Mouse (Mus musculus) myocyte (in vitro differentiated cells): Measurements from ENCODE around the gene Dnal1. TPM values are rescaled to one million over a fixed set of nuclear protein-coding genes. Genes with fewer than 3 reads are reported as not detected.

Experiments used
- H3K27me3 ChIP-seq: one replicate; pipeline ENCODE4 v1.6.1; 2011; ENCODE audit not compliant: control insufficient read depth, insufficient read depth, insufficient read length
- H3K36me3 ChIP-seq: one replicate; pipeline ENCODE4 v1.6.1; 2011; ENCODE audit not compliant: control insufficient read depth, insufficient read depth
- H3K4me2 ChIP-seq: one replicate; pipeline ENCODE4 v1.6.1; 2011; ENCODE audit warnings: low read depth, control low read depth
- H3K4me3 ChIP-seq: one replicate; pipeline ENCODE4 v1.5.1; 2011; ENCODE audit warnings: mild to moderate bottlenecking, control low read depth, moderate library complexity
- H3K79me2 ChIP-seq: one replicate; pipeline ENCODE4 v1.6.1; 2011; ENCODE audit not compliant: control insufficient read depth, insufficient read depth
- H3ac ChIP-seq: one replicate; pipeline ENCODE4 v1.6.1; 2011; ENCODE audit not compliant: control insufficient read depth, insufficient read length
- CEBPB ChIP-seq: IDR thresholded peaks from 2 replicates; pipeline ENCODE4 v1.6.1; 2011; ENCODE audit warnings: mild to moderate bottlenecking, moderate library complexity; ENCODE audit not compliant: poor library complexity, insufficient read depth, severe bottlenecking
- E2F4 ChIP-seq: IDR thresholded peaks from one replicate; pipeline ENCODE4 v1.6.1; 2011; ENCODE audit warnings: mild to moderate bottlenecking, control low read depth, moderate library complexity; ENCODE audit not compliant: insufficient read depth
- MAX ChIP-seq: IDR thresholded peaks from one replicate; pipeline ENCODE4 v1.6.1; 2011; ENCODE audit warnings: low read depth, mild to moderate bottlenecking, control low read depth
- MYOD1 ChIP-seq, 3 experiments: IDR thresholded peaks; one replicate each; pipeline ENCODE4 v1.6.1; 2011; ENCODE audit warnings: control low read depth in 2 of 3, low read depth in 2 of 3, mild to moderate bottlenecking in 2 of 3, moderate library complexity in 1 of 3; ENCODE audit not compliant: insufficient read length in 2 of 3, control insufficient read depth in 1 of 3
- MYOG ChIP-seq, 3 experiments: IDR thresholded peaks; one replicate each; pipeline ENCODE4 v1.6.1; 2011; ENCODE audit warnings: control low read depth in 2 of 3, low read depth in 2 of 3, mild to moderate bottlenecking in 2 of 3; ENCODE audit not compliant: insufficient read length in 2 of 3, control insufficient read depth in 1 of 3, insufficient read depth in 1 of 3
- POLR2A ChIP-seq: IDR thresholded peaks from one replicate; pipeline ENCODE4 v1.6.1; 2011; ENCODE audit warnings: low read depth, mild to moderate bottlenecking, control low read depth, moderate library complexity; ENCODE audit not compliant: insufficient read length
- POLR2AphosphoS2 ChIP-seq: IDR thresholded peaks from one replicate; pipeline ENCODE4 v1.6.1; 2011; ENCODE audit warnings: low read depth, control low read depth; ENCODE audit not compliant: insufficient read length
- REST ChIP-seq: IDR thresholded peaks from one replicate; pipeline ENCODE4 v1.6.1; 2011; ENCODE audit warnings: mild to moderate bottlenecking, control low read depth, moderate library complexity; ENCODE audit not compliant: insufficient read depth, insufficient read length
- SRF ChIP-seq: IDR thresholded peaks from one replicate; pipeline ENCODE4 v1.6.1; 2011; ENCODE audit warnings: low read depth; ENCODE audit not compliant: control insufficient read depth, insufficient read length
- TCF12 ChIP-seq: IDR thresholded peaks from one replicate; pipeline ENCODE4 v1.6.1; 2011; ENCODE audit warnings: mild to moderate bottlenecking, control low read depth; ENCODE audit not compliant: poor library complexity, insufficient read depth, severe bottlenecking
- TCF3 ChIP-seq: IDR thresholded peaks from one replicate; pipeline ENCODE4 v1.6.1; 2011; ENCODE audit warnings: low read depth, control low read depth; ENCODE audit not compliant: insufficient read length
- USF1 ChIP-seq: IDR thresholded peaks from one replicate; pipeline ENCODE4 v1.6.1; 2011; ENCODE audit warnings: low read depth, mild to moderate bottlenecking, control low read depth, moderate library complexity
- polyA plus RNA-seq: library from polyadenylated mRNA; unstranded; fragments of >200 nt; fragmentation: generic; extraction: Trizol; gene quantifications from one replicate; pipeline ENCODE4 v1.2.1, GENCODE M21; 2012; ENCODE audit warnings: missing spikeins

Gene Dnal1
- polyA plus RNA-seq, 1 experiment: 11.4 TPM

DNA sequence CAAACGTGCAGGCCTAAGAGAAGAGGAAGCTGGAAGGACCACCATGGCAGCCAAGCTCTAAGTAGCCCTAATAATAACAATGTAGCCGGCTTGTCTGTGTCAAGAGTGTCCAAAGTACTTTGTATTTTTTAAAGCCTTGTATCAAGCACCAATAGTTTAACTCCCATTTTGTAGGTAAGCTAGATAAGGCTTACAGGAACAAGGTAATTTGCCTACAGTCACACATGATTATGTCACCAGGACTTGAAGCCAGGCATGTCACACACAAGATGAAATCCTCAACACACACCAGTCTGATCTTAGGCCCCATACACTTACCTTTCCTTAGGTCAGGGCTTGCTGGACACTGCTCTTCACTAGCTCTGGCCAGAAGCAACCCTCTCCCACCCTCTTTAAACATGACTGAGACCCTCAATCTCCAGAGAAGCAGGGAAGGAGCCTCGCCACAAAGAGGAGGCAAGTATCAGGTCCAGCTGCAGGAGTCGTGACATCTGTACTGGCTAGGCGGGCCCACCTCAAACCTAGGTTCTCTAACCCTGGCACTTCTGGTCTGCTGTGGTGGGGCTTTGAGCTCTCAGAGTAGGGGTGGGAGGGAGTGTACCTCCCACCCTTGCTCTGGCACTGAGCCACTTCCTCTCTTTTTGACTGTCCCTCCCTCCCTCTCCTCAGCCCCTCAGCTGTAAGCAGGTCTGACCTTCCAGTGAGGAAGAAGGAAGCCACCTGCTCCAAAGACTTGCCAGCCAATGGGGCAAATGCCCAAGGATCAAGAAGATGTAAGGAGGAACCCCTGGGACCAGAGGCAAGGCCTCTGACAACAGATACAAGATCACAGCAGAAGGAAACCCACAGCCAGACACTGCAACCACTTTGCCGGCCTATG lies 63.0 kb downstream of the Dnal1 start:
- Histone ChIP-seq H3K4me3 (no peak overlapping the region), H3K4me2 (peak overlapping the region; percentile 98), H3K79me2 (peaks cover 87% of the 10 kb centered on the region), H3K36me3 (peaks cover 9% of the 10 kb centered on the region), H3K27me3 (no peaks in the 10 kb centered on the region), H3ac (no peak overlapping the region)
- no peak for TF ChIP-seq TCF12
- no peak for TF ChIP-seq USF1
- TF ChIP-seq MYOD1 (IDR thresholded peaks at IDR 0.05; ENCODE audit: control insufficient read depth in 1 of 3, insufficient read length in 2 of 3, low read depth in 2 of 3): no peak
- TF ChIP-seq POLR2A: no peak
- no peak for TF ChIP-seq MAX
- no peak for TF ChIP-seq POLR2AphosphoS2
- no peak for TF ChIP-seq CEBPB
- TF ChIP-seq MYOG (IDR thresholded peaks at IDR 0.05; ENCODE audit: control insufficient read depth in 1 of 3, insufficient read depth in 1 of 3, insufficient read length in 2 of 3, low read depth in 2 of 3): no peak
- no peak for TF ChIP-seq SRF
- TF ChIP-seq TCF3: no peak
- no peak for TF ChIP-seq E2F4
- no peak for TF ChIP-seq REST

DNA sequence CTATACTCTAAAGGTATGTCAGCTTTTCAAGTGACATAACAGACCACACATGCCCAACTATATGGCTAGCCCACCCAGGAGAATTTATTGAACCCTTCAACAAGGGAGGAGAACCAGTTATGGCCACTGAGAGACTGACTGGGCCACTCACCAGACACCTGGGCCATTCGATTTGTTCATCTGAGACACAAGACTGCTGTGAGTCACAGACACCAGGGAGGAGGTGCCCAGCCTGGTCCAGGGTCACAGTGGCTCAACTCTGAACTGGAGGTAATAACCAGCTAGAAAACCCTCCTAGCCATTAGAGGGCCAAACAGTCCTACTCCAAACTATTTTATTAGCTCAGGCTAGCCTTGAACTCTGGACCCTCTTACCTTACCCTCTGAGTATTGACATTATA lies 63.9 kb downstream of the Dnal1 start:
- H3K4me2 ChIP-seq: peak overlapping the region; percentile 32
- no peak overlapping the region for H3K4me3 ChIP-seq
- no peaks in the 10 kb centered on the region for H3K36me3 ChIP-seq
- TF ChIP-seq MYOD1 (IDR thresholded peaks at IDR 0.05; ENCODE audit: control insufficient read depth in 1 of 3, insufficient read length in 2 of 3, low read depth in 2 of 3) (peak in 1 of 3 experiments; percentile 4), CEBPB (no peak)
- peaks cover 87% of the 10 kb centered on the region for H3K79me2 ChIP-seq
- H3K27me3 ChIP-seq: no peaks in the 10 kb centered on the region
- H3ac ChIP-seq: no peak overlapping the region

DNA sequence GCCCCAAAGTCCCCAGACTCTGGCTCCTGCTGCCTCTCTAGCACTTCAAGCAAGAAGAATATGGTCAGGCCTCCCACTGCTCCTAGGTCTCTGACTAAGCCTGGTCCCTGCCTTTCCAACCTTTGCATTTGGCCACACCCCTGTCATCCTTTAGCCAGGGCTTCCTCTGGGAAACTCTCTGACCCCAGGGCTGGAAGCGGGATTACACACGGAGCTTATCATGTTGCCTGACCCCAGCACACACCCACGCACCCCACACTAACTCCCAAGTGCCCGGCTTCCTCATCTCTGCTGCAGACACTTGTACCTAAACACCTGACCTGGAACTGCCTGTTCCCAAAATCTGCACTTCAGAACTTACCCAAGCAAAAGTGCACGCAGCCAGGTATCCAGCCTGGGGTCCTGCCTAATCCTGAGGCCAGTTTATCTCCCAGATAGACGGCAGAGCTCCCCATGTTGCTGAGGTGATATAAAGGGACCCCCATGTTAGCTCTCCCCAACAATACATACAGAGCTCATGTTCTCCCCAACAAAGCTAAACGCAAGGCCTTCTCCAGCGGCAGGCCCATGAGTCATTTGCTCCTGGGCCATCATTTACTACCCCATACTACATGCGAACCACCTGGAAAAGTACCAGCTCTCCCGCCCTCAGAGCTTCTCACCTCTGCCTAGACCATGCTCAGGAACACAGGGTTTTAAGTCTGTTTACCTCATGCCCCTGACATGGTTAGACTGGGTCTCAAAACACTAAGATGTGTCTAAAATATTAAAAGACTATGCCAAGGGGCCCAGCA lies 64.7 kb downstream of the Dnal1 start:
- TF ChIP-seq POLR2AphosphoS2 (no peak), TCF12 (no peak), E2F4 (no peak), MYOG (IDR thresholded peaks at IDR 0.05; ENCODE audit: control insufficient read depth in 1 of 3, insufficient read depth in 1 of 3, insufficient read length in 2 of 3, low read depth in 2 of 3) (no peak), CEBPB (no peak), MAX (no peak), TCF3 (no peak), MYOD1 (IDR thresholded peaks at IDR 0.05; ENCODE audit: control insufficient read depth in 1 of 3, insufficient read length in 2 of 3, low read depth in 2 of 3) (no peak), USF1 (no peak), SRF (no peak), POLR2A (no peak), REST (no peak)
- no peak overlapping the region for H3ac ChIP-seq
- H3K79me2 ChIP-seq: peaks cover 91% of the 10 kb centered on the region
- no peaks in the 10 kb centered on the region for H3K36me3 ChIP-seq
- no peak overlapping the region for H3K4me3 ChIP-seq
- peak overlapping the region; percentile 32 for H3K4me2 ChIP-seq
- no peaks in the 10 kb centered on the region for H3K27me3 ChIP-seq

DNA sequence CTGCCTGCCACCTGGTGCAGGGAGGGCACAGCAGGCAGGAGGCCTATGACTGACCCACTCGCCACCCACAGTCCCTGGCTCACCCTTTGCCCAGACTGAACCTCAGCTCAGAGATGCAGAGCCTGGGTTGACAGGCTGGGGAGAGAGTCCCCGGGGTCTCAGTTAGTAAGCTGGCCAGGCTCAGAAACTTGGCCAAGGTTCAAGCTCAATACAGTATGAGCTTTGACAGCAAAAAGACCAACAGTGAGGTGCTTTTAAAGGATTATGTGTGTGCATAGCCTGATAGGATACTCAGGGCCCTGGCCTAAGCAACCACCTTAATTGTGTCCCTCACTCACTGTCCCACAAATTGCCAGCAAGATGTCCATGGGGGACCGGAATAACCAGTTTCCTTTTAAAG lies 65.9 kb downstream of the Dnal1 start:
- no peaks in the 10 kb centered on the region for H3K27me3 ChIP-seq
- H3K4me2 ChIP-seq: no peak overlapping the region
- H3K79me2 ChIP-seq: peaks cover 91% of the 10 kb centered on the region
- no peak overlapping the region for H3ac ChIP-seq
- TF ChIP-seq MYOD1 (IDR thresholded peaks at IDR 0.05; ENCODE audit: control insufficient read depth in 1 of 3, insufficient read length in 2 of 3, low read depth in 2 of 3) (no peak), USF1 (no peak), REST (no peak), POLR2AphosphoS2 (no peak)
- H3K4me3 ChIP-seq: no peak overlapping the region
- no peaks in the 10 kb centered on the region for H3K36me3 ChIP-seq

DNA sequence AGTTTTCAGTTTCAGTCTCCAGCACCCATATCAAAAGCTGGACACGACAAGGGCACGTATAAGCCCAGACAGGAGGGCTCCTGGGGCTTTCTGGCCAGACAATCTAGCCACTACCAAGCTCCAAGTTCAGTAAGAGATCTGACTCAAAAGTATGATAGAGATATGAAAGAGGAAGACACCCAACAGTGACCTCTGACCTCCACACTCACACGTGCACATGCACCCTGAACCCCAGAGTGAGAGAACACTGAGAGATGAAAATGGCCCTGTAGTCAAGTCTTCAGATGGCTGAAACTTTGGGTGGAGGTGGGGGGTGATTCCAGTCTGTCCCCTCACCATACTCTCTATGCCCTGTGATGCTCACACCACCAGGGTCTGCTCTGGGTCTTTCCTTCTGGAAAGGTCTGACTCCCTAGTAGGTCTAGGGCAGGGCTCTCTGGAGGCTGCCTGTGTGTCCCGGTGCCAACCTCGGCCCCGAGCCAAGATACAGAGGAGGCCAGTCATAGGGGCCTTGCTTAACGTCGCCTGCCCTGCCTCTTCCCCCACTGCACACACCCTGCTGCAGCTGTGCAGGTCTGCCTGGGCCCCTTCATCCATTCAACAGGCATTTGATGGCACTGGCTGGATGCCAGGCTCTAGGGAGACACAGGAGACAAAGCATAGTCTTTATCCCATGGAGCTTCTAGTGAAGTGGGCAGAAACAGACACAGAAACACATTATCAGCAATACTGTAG lies 66.7 kb downstream of the Dnal1 start:
- TF ChIP-seq MYOG (IDR thresholded peaks at IDR 0.05; ENCODE audit: control insufficient read depth in 1 of 3, insufficient read depth in 1 of 3, insufficient read length in 2 of 3, low read depth in 2 of 3): peak; percentile 42 to 98 (median 90)
- TF ChIP-seq MAX: no peak
- TF ChIP-seq POLR2A: no peak
- TF ChIP-seq TCF12: peak; percentile 65
- TF ChIP-seq USF1: no peak
- no peak for TF ChIP-seq SRF
- TF ChIP-seq REST: no peak
- peak; percentile 48 for TF ChIP-seq POLR2AphosphoS2
- peak; percentile 80 for TF ChIP-seq TCF3
- peak; percentile 36 to 97 (median 90) for TF ChIP-seq MYOD1 (IDR thresholded peaks at IDR 0.05; ENCODE audit: control insufficient read depth in 1 of 3, insufficient read length in 2 of 3, low read depth in 2 of 3)
- no peak for TF ChIP-seq CEBPB
- no peak for TF ChIP-seq E2F4

More for the DNA sequence above, 66.7 kb downstream of the Dnal1 start:
- H3K79me2 ChIP-seq: peaks cover 96% of the 10 kb centered on the region
- peaks cover 2% of the 10 kb centered on the region for H3K36me3 ChIP-seq
- no peak overlapping the region for H3ac ChIP-seq
- no peaks in the 10 kb centered on the region for H3K27me3 ChIP-seq
- peak overlapping the region; percentile 51 for H3K4me2 ChIP-seq
- no peak overlapping the region for H3K4me3 ChIP-seq
